In the genomic region with DNA sequence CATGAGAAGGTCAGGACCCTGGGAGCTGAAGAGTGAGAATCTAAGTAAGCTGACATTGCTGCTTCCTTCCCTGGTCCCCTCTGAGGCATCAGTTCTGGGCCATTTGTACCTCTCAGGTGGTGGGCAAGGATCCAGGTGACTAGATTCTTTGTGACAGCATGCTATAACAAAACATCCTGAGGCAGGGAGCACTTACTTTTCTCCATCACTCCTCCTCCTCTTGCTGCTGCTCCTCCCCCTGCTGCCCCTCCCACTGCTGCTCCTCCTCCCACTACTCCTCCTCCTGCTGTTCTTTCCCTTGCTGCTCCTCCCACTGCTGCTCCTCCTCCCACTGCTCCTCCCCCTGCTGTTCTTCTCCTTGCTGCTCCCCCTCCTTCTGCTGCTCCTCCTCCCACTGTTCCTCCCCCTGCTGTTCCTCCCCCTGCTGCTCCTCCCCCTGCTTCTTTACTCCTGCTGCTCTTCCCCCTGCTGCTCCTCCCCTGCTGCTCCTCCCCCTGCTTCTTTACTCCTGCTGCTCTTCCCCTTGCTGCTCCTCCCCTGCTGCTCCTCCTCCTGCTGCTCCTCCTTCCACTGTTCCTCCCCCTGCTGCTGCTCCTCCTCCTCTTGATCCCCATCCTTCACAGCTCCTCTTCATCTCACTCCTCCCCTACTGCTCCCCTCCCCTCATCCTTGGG, we compare ENCODE assay signal across 15 mouse cellular contexts. TPM values are rescaled to one million over a fixed set of nuclear protein-coding genes. Genes with fewer than 3 reads are reported as not detected.
DNase-seq lines count a peak whose midpoint lies in the region; ATAC-seq and TF ChIP-seq lines count a peak whose summit lies in the region.
"Had no signal": no experiment of that assay in that cellular context is flagged by ENCODE, and none has a peak within 500 bp of the region (broad histone marks: within the 10 kb centered on the region; RNA-seq: fewer than 3 reads in every experiment).

No protein-coding gene starts in this region.

- no peaks in the 10 kb centered on the region for H3K9me3 ChIP-seq in liver, embryonic 11.5 days (ENCODE audit: control insufficient read depth, low read length)
- no peaks in the 10 kb centered on the region for H3K9me3 ChIP-seq in limb, embryonic 15.5 days
- H3K9me3 ChIP-seq: heart, embryonic 15.5 days; limb, embryonic 12.5 days; neural tube, embryonic 12.5 days had no signal

- H3K36me3 ChIP-seq in liver, adult 2 months (ENCODE audit: control insufficient read depth, insufficient read depth, low read length), result no peaks in the 10 kb centered on the region
- H3K36me3 ChIP-seq in liver, embryonic 11.5 days (ENCODE audit: control insufficient read depth, insufficient read depth, low read length), result no peaks in the 10 kb centered on the region
- no peaks in the 10 kb centered on the region for H3K36me3 ChIP-seq in limb, embryonic 15.5 days
- H3K36me3 ChIP-seq: heart, embryonic 15.5 days; limb, embryonic 12.5 days; neural tube, embryonic 12.5 days had no signal

- no peak overlapping the region for H3K9ac ChIP-seq in liver, adult 2 months (ENCODE audit: low read depth, low read length)
- no peak overlapping the region for H3K9ac ChIP-seq in liver, embryonic 11.5 days (ENCODE audit: low read depth, low read length)
- H3K9ac ChIP-seq in limb, embryonic 15.5 days, result no peak overlapping the region
- H3K9ac ChIP-seq: heart, embryonic 15.5 days; limb, embryonic 12.5 days; neural tube, embryonic 12.5 days had no signal

- TF ChIP-seq CTCF in liver, adult 2 months (IDR thresholded peaks at IDR 0.05; ENCODE audit: low read depth, low read length), result no peak

- TF ChIP-seq POLR2A in liver, adult 2 months (IDR thresholded peaks at IDR 0.05; ENCODE audit: extremely low read depth, insufficient read depth, low read length), result no peak

- H3K79me2 ChIP-seq in liver, adult 2 months (ENCODE audit: control insufficient read depth, insufficient read depth, low read length), result no peaks in the 10 kb centered on the region

- H3K27ac ChIP-seq in liver, adult 2 months (replicated peaks; ENCODE audit: insufficient read depth, low read depth, low read length), result no peak overlapping the region
- H3K27ac ChIP-seq in liver, embryonic 11.5 days (ENCODE audit: low read depth, low read length), result no peak overlapping the region
- peak overlapping the region; percentile 72; the same call in 1 of the 2 replicates for H3K27ac ChIP-seq in limb, embryonic 15.5 days
- H3K27ac ChIP-seq: heart, embryonic 15.5 days; neural tube, embryonic 12.5 days had no signal

- H3K4me1 ChIP-seq in liver, adult 2 months (ENCODE audit: control insufficient read depth, insufficient read depth, low read length), result no peaks in the 10 kb centered on the region
- H3K4me1 ChIP-seq in liver, embryonic 11.5 days (replicated peaks; ENCODE audit: control insufficient read depth, insufficient read depth, low read length), result no peaks in the 10 kb centered on the region
- H3K4me1 ChIP-seq in limb, embryonic 15.5 days, result 0 out of 2 replicates have a peak, but pooled peaks cover 5% of the 10 kb centered on the region
- H3K4me1 ChIP-seq: heart, embryonic 15.5 days; limb, embryonic 12.5 days had no signal

- H3K27me3 ChIP-seq in liver, adult 2 months (ENCODE audit: control insufficient read depth, insufficient read depth, low read length), result no peaks in the 10 kb centered on the region
- H3K27me3 ChIP-seq in liver, embryonic 11.5 days (replicated peaks; ENCODE audit: control insufficient read depth, insufficient read depth, low read length), result 0 out of 2 replicates have a peak, but pooled peaks cover 3% of the 10 kb centered on the region
- no peaks in the 10 kb centered on the region for H3K27me3 ChIP-seq in limb, embryonic 15.5 days
- H3K27me3 ChIP-seq: limb, embryonic 12.5 days; neural tube, embryonic 12.5 days had no signal

- no peak overlapping the region for H3K4me3 ChIP-seq in liver, adult 2 months (ENCODE audit: insufficient read depth, low read depth, low read length)
- no peak overlapping the region for H3K4me3 ChIP-seq in liver, embryonic 11.5 days (ENCODE audit: low read depth, low read length)
- no peak overlapping the region for H3K4me3 ChIP-seq in limb, embryonic 15.5 days
- H3K4me3 ChIP-seq: heart, embryonic 15.5 days; limb, embryonic 12.5 days; neural tube, embryonic 12.5 days had no signal

- no peak overlapping the region for H3K4me2 ChIP-seq in liver, embryonic 11.5 days
- no peak overlapping the region for H3K4me2 ChIP-seq in limb, embryonic 15.5 days
- H3K4me2 ChIP-seq: heart, embryonic 15.5 days; limb, embryonic 12.5 days; neural tube, embryonic 12.5 days had no signal

- no peak for ATAC-seq in liver, embryonic 11.5 days (replicated peaks; ENCODE audit: low FRiP score)
- ATAC-seq in limb, embryonic 15.5 days (ENCODE audit: insufficient number of reproducible peaks, low FRiP score, low TSS enrichment, low read depth), result no peak
- no peak for ATAC-seq in megakaryocyte progenitor cell, adult 5-6 weeks (replicated peaks; ENCODE audit: poor library complexity)
- ATAC-seq: activated CD4-positive, CD25-positive, alpha-beta regulatory T cell, adult 4 months had no signal

- peak; percentile 65 for DNase-seq in cerebellum, adult 9-11 months
- DNase-seq in cerebellum, postnatal 4 days (ENCODE audit: low spot score in 2 of 2), result no peak
- peak; percentile 37 for DNase-seq in liver, adult 2 months (ENCODE audit: extremely low read depth, low read depth, low spot score)
- no peak for DNase-seq in liver, embryonic 11.5 days (ENCODE audit: low spot score)
- peak; percentile 85 for DNase-seq in R1 (ENCODE audit: low read depth, low spot score)
- DNase-seq in adrenal gland, adult 2 months, result no peak
- DNase-seq: B cell, adult 2 months; cerebellum, adult 11-12 months; kidney, postnatal 14 days had no signal

RNA-seq across cellular contexts. Expression of a gene that starts 39.1 kb away (rescaled TPM):
- total RNA-seq in liver, adult 2 months (2014; rRNA removed), result not detected in 2 replicates
- polyA plus RNA-seq in liver, adult 2 months (2012; rRNA removed), result not detected in 2 replicates
- polyA plus RNA-seq in liver, embryonic 11.5 days (2014; fragmentation: Nextera tagmentation; extraction: Ambion mirVana), result 0.05 and 0.30 TPM in 2 replicates
- polyA plus RNA-seq in limb, embryonic 15.5 days (2015; fragmentation: Nextera tagmentation; extraction: Ambion mirVana), result 4.1 and 4.5 TPM in 2 replicates
- total RNA-seq in megakaryocyte progenitor cell, adult 5-6 weeks (2015), result not detected in 2 replicates
- total RNA-seq in megakaryocyte progenitor cell, adult 5-6 weeks (2017), result not detected in 2 replicates
- not detected for total RNA-seq in adrenal gland, adult 2 months (2021)
- polyA plus RNA-seq in adrenal gland, adult 2 months (2012; rRNA removed), result not detected in 2 replicates
- polyA plus RNA-seq: activated CD4-positive, CD25-positive, alpha-beta regulatory T cell, adult 4 months had no signal

Comparison
In these comparisons a context has a peak if more than half of its experiments do, and no peak if none do; other contexts are left out.
1. DNase-seq: peak in cerebellum, adult 9-11 months (single experiment), liver, adult 2 months (single experiment) and R1 (single experiment); none in cerebellum, postnatal 4 days (0 of 2), liver, embryonic 11.5 days (single experiment) and adrenal gland, adult 2 months (single experiment).